Mouse (Mus musculus) erythroblast, adult 5-6 weeks (primary cell): ENCODE results near the gene Oscp1. TPM values are rescaled to one million over a fixed set of nuclear protein-coding genes. Genes with fewer than 3 reads are reported as not detected.

ENCODE experiments used
- ATAC-seq: replicated peaks from 2 replicates; pipeline ENCODE4 v1.8.0; 2016; ENCODE audit warnings: moderate number of reproducible peaks, mild to moderate bottlenecking, moderate TSS enrichment, inconsistent platforms; ENCODE audit not compliant: poor library complexity, low FRiP score, severe bottlenecking
- total RNA-seq, 2 experiments: library from RNA; stranded (forward) in 1 of 2; stranded (reverse) in 1 of 2; fragments of 150-400 nt in 1 of 2; fragments of 200-764, 138-1000 nt in 1 of 2; gene quantifications; 2 replicates each; pipeline versions ENCODE4 v1.2.3 to v1.2.4; 2015 to 2017; ENCODE audit warnings: low replicate concordance in 2 of 2

Oscp1 gene
- total RNA-seq, 2 experiments from 2014 or later, result 1.2 to 5.8 TPM

DNA sequence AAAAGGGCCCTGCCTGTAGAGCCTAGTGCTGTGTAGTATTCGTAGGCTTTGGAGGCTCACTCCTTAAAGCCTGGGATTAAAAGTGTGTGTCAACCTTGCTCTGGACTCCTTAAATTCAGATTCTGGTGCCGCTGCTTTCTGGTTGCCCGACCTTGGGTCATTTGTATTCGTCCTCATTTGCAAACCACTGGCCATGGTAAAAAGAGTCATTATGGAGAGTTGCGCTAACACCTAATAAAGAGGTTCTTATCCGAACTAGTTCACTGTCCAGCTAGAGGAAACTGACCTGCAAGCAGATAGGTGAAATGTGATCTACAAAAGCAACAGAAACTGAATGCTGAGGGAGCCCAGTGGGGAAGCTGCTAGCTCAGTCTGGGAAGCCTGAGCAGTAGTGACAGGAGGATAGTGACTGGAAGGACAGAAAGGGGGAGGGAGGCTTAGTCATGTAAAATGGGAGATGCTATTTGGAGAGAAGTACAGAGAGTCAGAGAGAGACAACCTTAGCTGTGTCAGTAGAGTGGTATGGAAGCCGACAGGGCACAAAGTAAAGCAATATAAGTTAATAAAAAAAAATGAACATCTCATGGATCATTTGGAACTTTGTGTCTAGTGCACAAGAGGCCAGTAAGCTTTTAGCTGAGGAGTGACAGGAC lies 46.9 kb downstream of the Oscp1 start:
- no peak for ATAC-seq

DNA sequence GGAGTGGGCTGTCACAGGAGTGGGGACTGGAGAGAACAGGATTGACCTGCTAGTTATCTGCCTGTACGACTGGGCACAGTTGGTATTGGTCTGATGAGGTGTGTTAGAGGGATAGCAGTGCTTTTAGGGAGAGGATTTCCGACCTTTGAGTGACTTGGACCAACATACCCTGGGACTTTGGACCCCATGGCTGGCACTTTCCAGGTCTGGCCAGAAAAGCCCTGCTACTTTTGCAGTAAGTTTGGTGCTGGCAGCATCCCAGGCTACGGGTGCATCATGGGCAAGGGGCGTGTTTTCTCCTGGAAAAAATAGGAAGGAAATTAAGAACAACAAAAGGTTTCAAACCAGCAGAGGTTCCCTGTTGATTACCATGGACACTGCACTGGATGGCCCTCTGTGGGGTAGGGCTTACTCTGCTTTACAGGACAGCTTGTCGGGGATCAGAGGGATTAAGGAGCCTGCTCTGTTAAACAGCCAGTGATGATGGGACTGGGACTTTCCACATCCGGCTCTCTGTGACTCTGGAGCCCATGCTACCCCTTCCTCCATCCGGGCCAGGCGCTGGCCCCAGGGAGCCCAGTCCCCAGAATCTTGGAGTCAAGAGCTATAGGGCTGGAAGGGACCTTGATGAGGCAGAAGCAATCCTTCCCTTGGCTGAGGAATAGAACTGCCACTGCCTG lies 49.8 kb downstream of the Oscp1 start:
- no peak for ATAC-seq

DNA sequence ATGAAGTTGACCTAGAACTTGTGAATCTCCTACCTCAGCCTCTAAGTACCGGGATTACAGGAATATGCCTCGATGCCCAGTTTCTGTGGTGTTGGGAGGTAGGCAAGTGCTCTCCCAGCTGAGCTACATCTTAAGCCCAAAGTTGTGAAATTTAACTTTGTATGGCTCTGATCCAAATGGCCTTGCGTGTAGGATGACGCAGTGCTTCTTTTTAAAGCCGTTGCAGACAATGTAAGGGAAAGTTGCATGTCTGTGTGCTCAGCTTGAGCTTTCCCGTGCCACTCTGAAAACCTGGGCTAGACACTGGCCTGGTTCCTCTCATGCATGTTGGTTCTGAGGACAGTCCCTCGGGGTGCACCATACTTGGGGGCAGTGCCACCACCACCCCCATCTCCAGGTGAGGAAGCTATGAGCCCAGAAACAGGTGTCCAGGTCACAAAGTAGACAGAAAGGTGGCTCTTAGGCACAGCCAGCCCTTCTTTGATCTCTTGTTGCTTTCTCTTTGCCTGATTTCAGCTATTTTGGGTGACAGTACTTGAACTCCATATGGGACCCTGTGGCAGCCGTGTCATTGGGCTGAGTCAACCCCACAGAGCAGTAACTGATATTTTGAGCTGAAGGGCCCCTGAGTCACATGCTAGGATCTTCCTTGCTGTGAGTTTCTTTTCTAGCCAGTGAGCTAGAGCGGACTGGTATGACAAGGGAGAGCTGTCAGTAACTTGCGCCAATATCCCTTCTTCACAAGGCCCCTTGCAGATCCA lies 51.4 kb downstream of the Oscp1 start:
- no peak for ATAC-seq

DNA sequence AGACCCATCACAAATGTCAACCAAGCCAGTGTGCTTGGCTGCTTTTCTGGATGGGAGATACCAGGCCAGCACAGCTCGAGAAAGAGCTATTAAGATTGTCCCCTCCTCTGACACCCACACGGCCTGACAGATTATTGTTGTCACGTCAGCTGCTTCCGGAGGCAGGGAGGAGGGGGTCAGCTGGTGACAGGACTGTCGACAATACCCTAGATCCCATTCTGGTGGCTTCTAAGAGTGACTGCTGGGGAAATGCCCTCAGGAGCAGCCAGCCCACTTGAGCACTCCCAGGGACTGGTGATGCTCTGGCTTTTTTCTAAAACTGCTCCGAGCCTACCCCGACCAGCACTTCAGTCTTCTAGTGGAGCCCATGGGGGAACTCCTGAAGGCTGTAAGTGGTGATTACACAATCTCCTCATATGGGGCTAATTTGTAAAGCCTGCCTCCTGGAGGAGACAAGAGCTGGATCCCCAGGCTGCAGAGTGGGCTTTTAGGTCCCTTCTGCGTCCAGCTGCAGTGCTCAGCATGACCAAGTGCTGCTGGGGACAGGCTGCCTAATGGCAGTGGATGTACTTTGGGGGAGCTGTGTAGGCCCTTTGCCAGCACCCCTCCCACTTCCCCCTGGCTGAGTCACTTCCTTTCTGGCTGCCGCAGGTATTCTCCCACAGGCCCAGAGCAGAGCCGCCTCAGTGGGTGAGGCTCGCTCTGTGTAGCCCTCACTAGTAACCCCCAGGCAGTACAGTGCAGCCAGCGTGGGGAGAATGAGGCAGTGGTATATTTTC lies 52.2 kb downstream of the Oscp1 start:
- ATAC-seq, result no peak

DNA sequence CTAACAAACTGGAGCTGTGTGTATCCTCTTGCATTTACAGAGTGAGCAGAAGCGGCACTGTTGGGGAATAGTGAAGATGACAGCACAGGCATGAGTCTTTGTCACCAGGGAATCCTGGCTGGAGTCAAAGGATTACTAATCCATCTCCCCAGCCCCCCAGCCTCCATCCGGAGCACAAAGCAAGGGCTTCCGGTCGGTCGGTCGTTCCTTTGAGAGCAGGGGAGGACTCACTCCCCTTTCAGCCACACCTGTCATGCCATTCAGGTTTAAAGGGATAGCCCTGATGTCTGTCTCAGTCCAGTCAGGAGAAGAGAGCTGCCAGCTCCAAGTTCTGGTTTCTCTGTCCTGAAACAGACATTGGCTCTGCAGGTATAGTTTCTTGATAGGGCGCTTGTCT lies 52.8 kb downstream of the Oscp1 start:
- no peak for ATAC-seq

DNA sequence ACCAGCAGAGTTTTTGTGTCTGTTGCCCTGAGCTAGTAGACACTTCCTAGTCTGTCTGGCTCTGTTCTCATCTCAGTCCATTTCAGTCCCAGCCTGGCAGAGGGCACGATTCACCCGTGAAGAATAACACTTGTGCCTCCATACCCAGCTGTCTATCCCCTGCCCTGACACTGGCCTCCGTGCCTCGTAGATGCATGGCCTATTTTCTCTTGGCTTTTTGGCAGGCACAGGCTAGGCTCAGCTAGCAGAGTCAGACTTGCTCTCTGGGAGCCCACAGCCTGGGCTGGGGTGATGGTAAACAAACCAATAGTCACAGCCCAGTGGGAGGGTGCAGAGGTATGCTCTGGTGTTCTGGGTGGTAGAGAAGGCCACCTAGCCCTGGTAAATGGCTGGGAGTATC lies 54.9 kb downstream of the Oscp1 start:
- ATAC-seq, result no peak

DNA sequence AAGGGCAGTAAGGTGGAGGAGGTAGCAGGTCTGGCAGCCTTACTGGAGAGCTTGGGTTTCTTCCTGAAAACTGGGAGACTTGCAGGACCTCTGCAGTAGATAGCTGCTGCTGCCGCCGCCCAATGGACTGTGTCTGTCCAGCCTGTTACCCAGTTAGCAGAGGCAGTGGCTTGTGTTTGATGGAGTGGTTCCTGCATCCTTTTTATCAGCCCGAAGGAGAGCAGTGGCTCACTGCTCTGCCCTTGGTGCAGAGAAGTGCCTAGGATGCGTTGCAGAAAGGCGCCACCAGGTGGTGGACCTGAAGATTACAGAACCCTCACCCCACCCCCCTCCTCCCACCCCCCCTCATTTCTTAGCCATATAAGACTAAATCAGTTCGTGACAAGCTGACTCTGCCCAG lies 55.6 kb downstream of the Oscp1 start:
- peak; percentile 44; the same call in 1 of the 2 replicates for ATAC-seq

DNA sequence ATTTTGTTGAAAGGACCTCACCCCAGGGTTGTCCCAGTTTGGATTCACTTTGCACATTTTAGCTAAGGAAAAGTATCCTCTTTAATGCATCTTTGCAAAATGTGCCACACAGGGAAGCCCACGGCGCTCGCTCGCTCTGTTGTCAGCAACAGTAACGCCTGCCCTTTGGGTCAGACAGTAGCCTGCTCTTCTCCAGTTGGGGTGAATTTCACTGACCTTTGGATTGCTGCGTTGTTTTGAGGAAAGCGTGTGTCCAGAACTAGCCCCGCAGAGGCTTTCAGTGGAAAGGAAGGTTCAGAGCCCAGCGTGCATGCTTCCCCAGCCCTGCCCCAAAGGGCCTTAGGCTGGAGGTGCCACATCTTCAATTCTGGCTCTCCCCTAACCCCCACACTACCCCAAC lies 57.0 kb downstream of the Oscp1 start:
- no peak for ATAC-seq

DNA sequence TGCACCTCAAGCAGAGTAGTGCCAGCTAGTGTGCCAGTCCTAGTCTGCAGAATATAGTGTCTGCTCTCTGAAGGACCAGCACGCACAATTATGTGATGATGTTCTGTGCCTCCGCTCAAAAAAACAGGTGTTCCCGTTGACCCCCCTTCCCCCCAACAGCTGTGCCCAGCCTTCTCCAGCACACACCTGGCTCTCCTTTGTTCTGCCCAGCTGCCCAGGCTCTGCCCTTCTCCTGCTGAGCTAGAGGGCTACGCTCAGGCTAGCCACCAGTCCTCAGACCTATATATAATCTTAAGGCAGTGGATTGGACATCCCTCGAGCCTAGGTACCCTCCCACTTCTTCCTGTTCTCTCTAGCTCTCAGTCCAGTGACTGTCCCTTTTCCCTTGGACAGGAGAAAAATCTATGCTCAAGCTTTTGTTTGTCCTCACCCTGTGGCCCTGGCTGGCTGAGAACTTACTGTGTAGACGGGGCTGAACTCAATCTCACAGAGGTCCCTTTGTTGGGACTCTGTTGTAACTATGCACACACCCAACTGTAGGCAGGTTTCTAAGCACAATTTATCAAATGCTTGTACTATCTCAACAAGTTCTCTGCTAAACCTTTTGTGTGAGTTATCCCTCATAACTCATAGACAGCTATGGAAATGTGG lies 57.6 kb downstream of the Oscp1 start:
- ATAC-seq, result no peak

DNA sequence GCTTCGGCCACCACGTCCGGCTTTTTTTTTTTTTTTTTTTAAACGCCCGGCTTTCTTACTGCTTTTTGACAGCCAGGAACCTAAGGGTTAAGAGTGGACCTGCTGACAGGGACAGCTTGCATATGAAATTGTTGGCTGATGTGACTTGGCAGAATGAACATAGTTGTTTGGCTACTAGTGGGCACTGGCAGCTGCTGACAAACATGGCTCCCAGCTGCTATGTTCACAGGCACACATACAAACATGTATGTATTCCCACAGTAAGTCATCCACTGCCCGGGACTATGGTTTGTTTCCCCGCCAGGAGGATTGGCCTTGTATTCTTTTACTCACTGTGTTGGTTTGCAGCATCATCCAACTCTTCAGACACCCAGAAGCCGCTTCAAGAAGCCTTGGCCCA lies 58.8 kb downstream of the Oscp1 start:
- ATAC-seq, result no peak

DNA sequence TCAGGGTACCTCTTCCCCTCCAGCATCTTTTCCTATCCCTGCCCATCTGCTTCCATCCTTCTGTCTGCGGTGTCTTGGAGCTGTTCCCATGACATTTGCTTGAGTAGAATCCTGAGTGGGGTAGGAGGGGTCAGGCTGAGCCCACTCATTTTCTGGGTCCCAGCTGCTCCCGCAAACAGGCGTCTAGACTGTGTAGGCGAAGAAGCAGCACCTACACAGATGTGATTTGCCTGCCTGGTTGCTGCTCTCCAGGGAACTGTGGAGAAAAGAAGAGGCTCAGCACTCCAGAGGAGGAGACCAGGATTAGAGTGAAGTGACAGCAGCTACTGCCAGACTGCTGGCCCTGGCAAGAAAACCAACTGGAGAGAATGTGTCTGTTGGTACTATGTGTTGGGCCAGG lies 60.3 kb downstream of the Oscp1 start:
- no peak for ATAC-seq

DNA sequence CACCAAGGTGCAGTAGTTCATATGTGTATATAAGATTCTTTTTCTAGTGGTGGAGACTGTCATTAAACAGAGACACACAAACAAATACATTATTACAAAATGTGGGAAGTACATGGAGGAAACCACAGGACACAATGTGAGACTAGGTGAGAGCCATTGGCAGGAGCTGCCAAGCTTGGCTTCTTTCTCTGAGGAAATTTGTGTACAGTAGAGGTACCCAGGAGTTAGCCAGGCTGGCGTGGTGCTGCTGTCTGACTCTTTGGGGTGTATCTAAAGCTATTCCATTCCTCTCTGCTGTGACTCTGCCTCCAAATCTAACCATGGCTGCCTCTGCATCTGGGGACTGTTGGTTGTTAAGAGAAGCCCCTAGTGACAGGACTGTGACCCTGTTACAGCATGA lies 60.7 kb downstream of the Oscp1 start:
- ATAC-seq, result no peak

DNA sequence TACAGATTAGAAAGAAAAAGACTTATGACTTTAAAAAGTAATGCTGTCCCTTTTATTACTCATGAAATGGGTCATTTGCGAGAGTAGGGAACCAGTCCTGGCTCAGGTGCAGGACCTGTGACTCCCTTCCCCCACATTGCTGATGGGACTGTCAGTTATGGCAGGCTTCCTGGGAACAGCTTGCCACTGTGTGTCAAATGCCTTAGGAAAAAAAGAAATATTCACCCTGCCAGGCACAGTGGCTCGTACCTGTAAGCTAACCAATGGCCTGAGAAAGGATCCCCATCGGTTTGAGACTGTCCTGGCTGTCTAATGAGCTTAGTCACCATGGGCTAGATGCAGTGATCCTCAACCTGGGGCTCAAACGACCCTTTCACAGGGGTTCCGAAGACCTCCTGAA lies 61.7 kb downstream of the Oscp1 start:
- no peak for ATAC-seq

DNA sequence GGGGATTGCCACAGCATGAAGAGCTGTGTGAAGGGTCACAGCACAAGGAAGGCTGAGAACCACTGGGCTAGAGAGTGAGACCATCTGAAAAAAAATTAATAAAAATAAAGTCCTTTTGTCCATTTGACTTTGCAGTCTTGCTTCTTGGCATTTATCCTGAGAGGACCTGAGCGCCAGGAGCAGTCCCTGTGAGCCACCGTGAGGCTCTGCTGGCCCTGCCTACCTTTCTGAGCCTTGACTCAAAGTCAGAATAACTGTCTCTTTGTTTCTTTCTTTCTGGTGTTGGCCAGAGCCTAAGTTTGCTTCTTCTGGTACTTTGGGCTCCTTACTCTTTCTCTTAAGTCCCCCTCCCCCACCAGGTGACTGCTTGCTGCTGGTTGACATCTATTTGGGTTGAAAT lies 62.1 kb downstream of the Oscp1 start:
- ATAC-seq, result no peak

DNA sequence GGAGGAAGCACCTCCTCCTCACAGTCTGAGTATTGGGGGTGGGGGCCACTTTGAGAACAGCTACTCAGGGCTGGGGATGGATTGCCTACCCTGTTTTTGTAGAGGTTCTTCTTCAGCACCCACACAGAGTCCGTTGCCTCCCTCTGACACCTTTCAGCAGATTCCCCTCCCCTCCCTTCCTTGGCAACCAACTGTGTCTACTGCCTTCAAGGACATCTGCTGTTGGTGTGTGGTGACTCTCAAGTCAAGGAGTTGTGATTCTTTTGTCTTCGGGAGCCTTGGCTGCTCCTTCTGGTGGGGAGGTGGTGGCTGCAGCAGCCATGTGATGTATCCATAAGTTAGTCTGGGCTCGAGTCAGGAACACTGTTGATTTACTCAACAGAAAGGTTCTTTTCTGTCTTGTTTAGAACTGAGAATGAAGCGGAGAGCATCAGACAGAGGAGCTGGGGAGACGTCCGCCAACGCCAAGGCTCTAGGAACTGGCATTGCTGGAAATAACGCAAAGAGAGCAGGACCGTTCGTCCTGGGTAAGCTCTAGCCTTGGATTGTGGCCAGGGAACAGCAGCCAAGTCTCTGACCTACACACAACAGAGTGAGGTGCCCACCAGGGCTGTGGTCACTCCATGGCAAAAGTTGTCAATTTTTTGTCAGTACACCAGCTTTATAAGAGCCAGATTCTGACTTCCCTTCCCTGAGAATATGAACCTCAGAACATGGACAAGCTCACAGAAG lies 65.1 kb downstream of the Oscp1 start:
- no peak for ATAC-seq

DNA sequence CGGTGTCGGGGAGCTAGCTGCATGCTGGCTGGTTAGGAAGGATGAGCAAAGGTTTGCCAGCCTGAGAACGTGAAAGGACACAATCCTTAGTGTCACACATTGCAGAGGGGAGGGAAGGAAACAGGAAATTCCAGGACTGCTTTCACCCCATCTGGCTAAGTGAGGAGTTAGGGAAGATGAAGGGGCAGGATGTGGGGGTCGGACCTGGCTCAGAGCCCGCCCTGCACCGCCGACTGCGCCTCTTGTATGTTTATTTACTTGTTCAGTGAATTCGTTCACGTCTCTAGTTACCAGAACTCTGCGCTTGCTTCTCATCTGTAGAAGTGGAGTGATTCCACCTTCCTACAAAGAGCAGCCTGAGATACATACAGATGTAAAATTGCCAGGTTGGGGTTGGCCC lies 72.1 kb downstream of the Oscp1 start:
- no peak for ATAC-seq

DNA sequence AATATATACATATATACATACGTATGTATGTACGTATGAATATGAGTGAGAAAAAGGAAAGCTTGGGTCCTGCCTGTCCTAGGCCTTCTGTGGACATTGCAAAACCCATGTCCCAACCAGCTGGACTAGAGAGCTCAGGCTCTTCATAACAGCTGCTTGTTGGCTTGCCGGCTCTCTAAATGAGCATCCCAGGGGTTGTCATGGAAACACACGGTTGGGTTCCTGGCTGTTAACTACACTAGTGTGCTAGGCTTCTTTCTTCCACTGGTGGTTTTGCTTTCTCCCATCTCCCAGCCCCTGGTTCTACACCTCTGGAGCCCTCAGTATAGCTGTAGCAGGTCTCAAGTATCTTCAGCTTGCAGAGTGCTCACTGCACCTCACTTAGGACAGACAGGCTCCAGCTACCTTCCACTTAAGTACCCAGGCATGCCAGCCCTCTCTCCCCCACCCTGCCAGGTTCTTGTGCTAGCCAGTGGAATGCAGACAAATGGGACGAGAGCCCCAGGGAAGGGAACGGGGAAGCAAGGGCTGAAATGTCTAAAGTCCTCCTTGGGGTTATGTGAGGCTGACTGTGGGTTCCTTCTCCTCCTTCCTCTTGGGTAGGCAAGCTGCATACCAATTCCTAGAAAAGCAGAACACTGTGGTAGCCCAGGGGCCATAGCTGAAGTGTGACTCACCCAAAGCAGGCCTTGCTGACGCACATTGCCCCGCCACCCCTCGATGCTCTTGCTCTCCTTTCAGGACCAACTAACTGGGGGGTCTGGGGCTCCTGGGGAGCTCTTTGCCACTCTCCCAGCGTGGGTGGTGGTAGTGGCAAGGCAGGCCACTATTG lies 73.1 kb downstream of the Oscp1 start:
- no peak for ATAC-seq

DNA sequence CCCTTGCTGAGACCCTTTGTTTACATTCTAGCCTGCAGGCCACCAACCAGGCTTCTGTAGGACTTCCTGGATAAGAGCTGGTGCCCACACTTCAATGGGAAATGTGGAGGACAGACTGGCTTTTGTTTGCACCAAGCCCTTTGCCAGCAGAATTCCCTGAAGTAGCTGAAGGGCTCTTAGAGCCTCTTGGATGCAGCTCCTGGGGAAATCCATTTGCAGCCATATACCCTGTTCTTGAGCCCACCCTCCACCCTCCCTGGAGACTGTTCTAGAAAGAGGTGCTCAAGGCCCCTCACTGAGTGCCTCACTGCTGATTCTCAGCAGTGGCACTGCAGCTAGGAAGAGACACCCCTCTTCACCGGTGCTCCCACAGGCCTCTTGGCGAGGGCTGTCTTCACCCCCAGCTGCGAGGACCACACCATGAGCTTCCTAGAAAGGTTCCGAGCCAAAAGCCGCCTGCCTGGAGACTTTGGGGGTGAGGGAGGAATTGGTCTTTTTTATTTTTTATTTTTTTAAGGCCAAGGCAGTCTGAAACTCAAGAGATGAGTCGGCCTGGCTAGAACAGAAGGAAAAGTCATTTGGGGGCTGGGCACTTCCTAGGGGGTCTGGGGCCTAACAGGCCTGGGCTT lies 74.4 kb downstream of the Oscp1 start:
- ATAC-seq, result no peak
